Mouse (Mus musculus) heart, adult 2 months (tissue): ENCODE results near the gene Foxc2.

Experiments
- CTCF ChIP-seq: fragments of 200-600 bp; IDR thresholded peaks from 2 replicates; pipeline ENCODE4 v1.8.1; 2022; ENCODE audit warnings: antibody characterized with exemption, mild to moderate bottlenecking, moderate library complexity
- EP300 ChIP-seq: fragments of 200-500 bp; IDR thresholded peaks from 2 replicates; pipeline ENCODE4 v1.6.1; 2011; ENCODE audit warnings: low read depth, low read length, control low read depth; ENCODE audit not compliant: insufficient read depth
- POLR2A ChIP-seq: fragments of 200-500 bp; IDR thresholded peaks from 2 replicates; pipeline ENCODE4 v1.6.1; 2011; ENCODE audit warnings: mild to moderate bottlenecking, low read depth, low read length, control low read depth; ENCODE audit not compliant: insufficient read depth

DNA sequence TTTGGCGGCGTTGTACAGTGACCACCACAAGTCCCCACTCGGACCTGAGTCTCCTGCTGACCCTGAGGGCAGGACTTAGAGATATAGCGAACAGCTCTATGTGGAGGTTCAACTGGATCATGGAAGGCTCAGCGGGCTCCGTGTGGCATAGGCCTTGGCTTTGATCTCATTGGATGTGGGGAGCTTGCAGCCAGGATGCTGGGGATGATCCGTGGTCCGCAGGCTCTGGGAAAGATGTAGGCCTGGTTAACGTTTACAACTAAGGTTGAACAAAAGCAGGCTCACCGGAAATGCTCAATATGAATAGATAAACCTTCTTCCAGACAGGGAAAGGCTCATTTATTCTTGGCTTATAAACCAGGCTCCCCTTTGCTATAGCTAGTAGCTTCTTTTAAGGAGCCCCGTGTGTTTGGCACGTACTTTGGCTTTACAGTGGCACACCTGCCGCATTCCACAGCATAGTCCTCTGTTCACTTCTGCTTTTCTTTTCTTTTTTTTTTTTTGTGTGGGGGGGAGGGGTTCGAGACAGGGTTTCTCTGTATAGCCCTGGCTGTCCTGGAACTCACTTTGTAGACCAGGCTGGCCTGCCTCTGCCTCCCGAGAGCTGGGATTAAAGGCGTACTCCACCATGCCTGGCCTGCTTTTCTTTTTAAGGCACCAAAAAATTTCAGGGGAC lies 13.4 kb downstream of the Foxc2 start:
- TF ChIP-seq CTCF = no peak
- TF ChIP-seq POLR2A = no peak
- TF ChIP-seq EP300 = no peak
